Mouse (Mus musculus) hindbrain, postnatal 0 days (tissue): ENCODE measurements around the gene Gm17651. TPM values are rescaled to one million over a fixed set of nuclear protein-coding genes. Genes with fewer than 3 reads are reported as not detected.

Experiments used
- ATAC-seq: fragments of 200-750 bp; cut with Nextera tagmentation; 2 replicates; pipeline ENCODE4 v1.8.0; 2017; ENCODE audit warnings: mild to moderate bottlenecking, moderate TSS enrichment, moderate library complexity
- DNase-seq: peaks from one replicate; pipeline ENCODE4 v3.0.0-alpha.2; 2015; ENCODE audit warnings: low spot score
- H3K27ac ChIP-seq: fragments of 300-500 bp; sonication (generic); 2 replicates; pipeline ENCODE4 v1.5.1; 2014; ENCODE audit warnings: mild to moderate bottlenecking
- H3K27me3 ChIP-seq: fragments of 300-500 bp; sonication (generic); 2 replicates; pipeline ENCODE4 v1.6.1; 2014; ENCODE audit warnings: low read length, mixed read lengths; ENCODE audit not compliant: insufficient read depth
- H3K36me3 ChIP-seq: fragments of 300-500 bp; sonication (generic); 2 replicates; pipeline ENCODE4 v1.6.1; 2014; ENCODE audit warnings: low read length, mixed read lengths; ENCODE audit not compliant: insufficient read depth
- H3K4me1 ChIP-seq: fragments of 300-500 bp; sonication (generic); 2 replicates; pipeline ENCODE4 v1.6.1; 2014; ENCODE audit warnings: antibody characterized with exemption, low read length, mixed read lengths; ENCODE audit not compliant: insufficient read depth
- H3K4me2 ChIP-seq: fragments of 300-500 bp; sonication (generic); 2 replicates; pipeline ENCODE4 v1.6.1; 2014; ENCODE audit warnings: low read depth, mild to moderate bottlenecking, low read length, moderate library complexity, mixed read lengths
- H3K4me3 ChIP-seq: fragments of 300-500 bp; sonication (generic); 2 replicates; pipeline ENCODE4 v1.5.1; 2014; ENCODE audit warnings: low read length
- H3K9ac ChIP-seq: fragments of 300-500 bp; sonication (generic); replicated peaks from 2 replicates; pipeline ENCODE4 v1.6.1; 2014; ENCODE audit warnings: mild to moderate bottlenecking, low read length, moderate library complexity, mixed read lengths
- H3K9me3 ChIP-seq: fragments of 300-500 bp; sonication (generic); 2 replicates; pipeline ENCODE4 v1.6.1; 2016; ENCODE audit warnings: low read length, mixed read lengths
- CTCF ChIP-seq: IDR thresholded peaks from 2 replicates; pipeline ENCODE4 v1.5.1; 2016; ENCODE audit warnings: antibody characterized with exemption, control low read depth, low read depth
- WGBS: fragments of 180-500 bp; shearing (Covaris S2); extraction: QIAGEN DNeasy Blood & Tissue Kit; methylation state at CpG from one replicate; pipeline ENCODE4 v1.1.7; 2014; 5-methylcytosine and 5-hydroxymethylcytosine counted together
- polyA plus RNA-seq: library from polyadenylated mRNA; unstranded; fragments of >200 nt; fragmentation: Nextera tagmentation; extraction: Ambion mirVana; gene quantifications from 2 replicates; pipeline ENCODE4 v1.2.1, GENCODE M21; 2015
- total RNA-seq: library from RNA; depleted of rRNA; stranded (reverse); fragments of >200 nt; gene quantifications from 2 replicates; pipeline ENCODE4 v1.2.3, GENCODE M21; 2014

Gm17651 gene
- total and polyA plus RNA-seq, 2 experiments from 2014 or later: not detected

GRCm38 (mm10) chr3:97690590-97690989 lies 16.1 kb upstream of the Gm17651 start:
- H3K9ac ChIP-seq: no peak overlapping the region
- no peak overlapping the region for H3K4me2 ChIP-seq
- H3K4me3 ChIP-seq: no peak overlapping the region
- 69% methylated on average over 7 of the region's 7 CpGs for WGBS
- no peak for DNase-seq
- H3K36me3 ChIP-seq: peaks cover 38% of the 10 kb centered on the region
- peak; percentile 21; the same call in 1 of the 2 replicates for ATAC-seq
- no peaks in the 10 kb centered on the region for H3K4me1 ChIP-seq
- no peak for TF ChIP-seq CTCF
- no peak overlapping the region for H3K27ac ChIP-seq
- no peaks in the 10 kb centered on the region for H3K27me3 ChIP-seq
- no peaks in the 10 kb centered on the region for H3K9me3 ChIP-seq

- WGBS: 85% methylated on average over 2 of the region's 2 CpGs
- ATAC-seq: no peak
- H3K4me2 ChIP-seq: no peak overlapping the region
Observed at GRCm38 (mm10) chr3:97689289-97689688, 14.8 kb upstream of the Gm17651 start.

GRCm38 (mm10) chr3:97686372-97687117 lies 12.1 kb upstream of the Gm17651 start:
- 84% methylated on average over 4 of the region's 4 CpGs for WGBS
- no peak overlapping the region for H3K4me3 ChIP-seq
- no peak for DNase-seq
- H3K27ac ChIP-seq: no peak overlapping the region
- H3K4me1 ChIP-seq: no peaks in the 10 kb centered on the region
- H3K27me3 ChIP-seq: no peaks in the 10 kb centered on the region
- no peak overlapping the region for H3K9ac ChIP-seq
- H3K9me3 ChIP-seq: no peaks in the 10 kb centered on the region
- no peak for TF ChIP-seq CTCF
- ATAC-seq: no peak
- peaks cover 22% of the 10 kb centered on the region; the same call in 1 of the 2 replicates for H3K36me3 ChIP-seq
- no peak overlapping the region for H3K4me2 ChIP-seq

More at GRCm38 (mm10) chr3:97689289-97689688, 14.8 kb upstream of the Gm17651 start:
- H3K9ac ChIP-seq: no peak overlapping the region
- peaks cover 32% of the 10 kb centered on the region for H3K36me3 ChIP-seq
- H3K4me3 ChIP-seq: no peak overlapping the region
- no peaks in the 10 kb centered on the region for H3K4me1 ChIP-seq
- H3K27ac ChIP-seq: no peak overlapping the region
- no peaks in the 10 kb centered on the region for H3K27me3 ChIP-seq
- no peaks in the 10 kb centered on the region for H3K9me3 ChIP-seq
- DNase-seq: no peak
- TF ChIP-seq CTCF: no peak

GRCm38 (mm10) chr3:97683560-97684195 lies 9.2 kb upstream of the Gm17651 start:
- no peaks in the 10 kb centered on the region for H3K9me3 ChIP-seq
- ATAC-seq (no peak), DNase-seq (peak; percentile 2)
- H3K27ac ChIP-seq: no peak overlapping the region
- no peak overlapping the region for H3K4me2 ChIP-seq
- H3K4me3 ChIP-seq: no peak overlapping the region
- H3K36me3 ChIP-seq: no peaks in the 10 kb centered on the region
- no peak for TF ChIP-seq CTCF
- WGBS: 9% methylated on average over 16 of the region's 16 CpGs
- no peak overlapping the region for H3K9ac ChIP-seq
- H3K4me1 ChIP-seq: no peaks in the 10 kb centered on the region
- H3K27me3 ChIP-seq: no peaks in the 10 kb centered on the region

- no peaks in the 10 kb centered on the region for H3K9me3 ChIP-seq
- ATAC-seq (no peak), DNase-seq (no peak)
- H3K27ac ChIP-seq: no peak overlapping the region
- H3K9ac ChIP-seq: no peak overlapping the region
- H3K36me3 ChIP-seq: no peaks in the 10 kb centered on the region
- peak overlapping the region; percentile 36; the same call in 1 of the 2 replicates for H3K4me3 ChIP-seq
- no peak for TF ChIP-seq CTCF
- H3K27me3 ChIP-seq: no peaks in the 10 kb centered on the region
- no peaks in the 10 kb centered on the region for H3K4me1 ChIP-seq
- H3K4me2 ChIP-seq: peak overlapping the region; percentile 65
- WGBS: 22% methylated on average over 5 of the region's 5 CpGs
Observed at GRCm38 (mm10) chr3:97682576-97682975, 8.1 kb upstream of the Gm17651 start.

GRCm38 (mm10) chr3:97682159-97682502 lies 7.6 kb upstream of the Gm17651 start:
- H3K4me2 ChIP-seq: peak overlapping the region; percentile 65
- H3K36me3 ChIP-seq: no peaks in the 10 kb centered on the region
- H3K27ac ChIP-seq: no peak overlapping the region
- H3K4me1 ChIP-seq: no peaks in the 10 kb centered on the region
- no peak for DNase-seq
- no peak for TF ChIP-seq CTCF
- WGBS: 2% methylated on average over 11 of the region's 11 CpGs
- peak overlapping the region; percentile 36 for H3K4me3 ChIP-seq
- ATAC-seq: no peak
- H3K9me3 ChIP-seq: no peaks in the 10 kb centered on the region
- H3K27me3 ChIP-seq: no peaks in the 10 kb centered on the region
- H3K9ac ChIP-seq: no peak overlapping the region
